Mouse (Mus musculus) lung, embryonic 14.5 days (tissue): ENCODE measurements at regions not wholly inside any gene's neighbourhood (a gene's known extent, or its start where the extent isn't known, plus 50 kb on each side); places are given as distances from the start of the nearest gene placed in this dataset.

ENCODE experiments used
- ATAC-seq: fragments of 200-750 bp; cut with Nextera tagmentation; 2 replicates; pipeline ENCODE4 v1.8.0; 2017; ENCODE audit warnings: mild to moderate bottlenecking, moderate TSS enrichment, moderate library complexity; ENCODE audit not compliant: insufficient read depth
- DNase-seq: peaks from one replicate; pipeline ENCODE4 v3.0.0-alpha.2; 2015
- H3K27ac ChIP-seq: fragments of 300-500 bp; sonication (generic); 2 replicates; pipeline ENCODE4 v1.5.1; 2014; ENCODE audit warnings: low read depth, mild to moderate bottlenecking, moderate library complexity
- H3K27me3 ChIP-seq: fragments of 300-500 bp; sonication (generic); 2 replicates; pipeline ENCODE4 v1.6.1; 2014; ENCODE audit warnings: low read length, control low read depth; ENCODE audit not compliant: insufficient read depth
- H3K36me3 ChIP-seq: fragments of 300-500 bp; sonication (generic); 2 replicates; pipeline ENCODE4 v1.6.1; 2014; ENCODE audit warnings: control low read depth; ENCODE audit not compliant: insufficient read depth
- H3K4me1 ChIP-seq: fragments of 300-500 bp; sonication (generic); 2 replicates; pipeline ENCODE4 v1.6.1; 2014; ENCODE audit warnings: antibody characterized with exemption, control low read depth; ENCODE audit not compliant: insufficient read depth
- H3K4me2 ChIP-seq: fragments of 300-500 bp; sonication (generic); 2 replicates; pipeline ENCODE4 v1.6.1; 2014; ENCODE audit warnings: mild to moderate bottlenecking
- H3K4me3 ChIP-seq: fragments of 300-500 bp; sonication (generic); 2 replicates; pipeline ENCODE4 v1.5.1; 2014; ENCODE audit warnings: low read depth, low read length
- H3K9ac ChIP-seq: fragments of 300-500 bp; sonication (generic); 2 replicates; pipeline ENCODE4 v1.6.1; 2014
- H3K9me3 ChIP-seq: fragments of 300-500 bp; sonication (generic); 2 replicates; pipeline ENCODE4 v1.6.1; 2016; ENCODE audit warnings: low read depth, low read length, control low read depth
- CTCF ChIP-seq: IDR thresholded peaks from 2 replicates; pipeline ENCODE4 v1.5.1; 2016; ENCODE audit warnings: antibody characterized with exemption, low read depth
- WGBS: fragments of 180-500 bp; shearing (Covaris S2); extraction: QIAGEN DNeasy Blood & Tissue Kit; methylation state at CpG from one replicate; pipeline ENCODE4 v1.1.7; 2014; 5-methylcytosine and 5-hydroxymethylcytosine counted together

DNA sequence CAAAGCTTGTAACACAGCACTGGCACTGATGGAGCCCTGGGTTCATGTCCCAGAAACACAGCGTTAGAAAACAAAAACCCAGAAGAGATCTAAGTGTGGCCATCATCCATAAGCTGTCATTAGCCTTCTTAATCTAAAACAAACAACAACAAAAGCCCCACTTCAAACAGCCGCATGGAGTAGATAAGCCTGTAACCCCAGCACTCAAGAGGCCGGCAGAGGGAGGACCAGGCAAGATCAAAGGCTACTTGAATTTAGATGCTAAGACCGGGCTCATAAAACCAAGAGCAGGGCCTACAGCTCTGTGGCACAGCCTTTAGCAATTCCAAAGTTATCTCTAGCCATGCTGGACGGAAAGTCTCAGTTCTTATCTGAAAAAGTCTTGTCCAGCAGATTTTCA, 215.4 kb upstream of the Mkln1 start:
- H3K36me3 ChIP-seq = no peaks in the 10 kb centered on the region
- no peaks in the 10 kb centered on the region for H3K27me3 ChIP-seq
- H3K4me2 ChIP-seq = no peak overlapping the region
- WGBS = 10% methylated on average over 5 of the region's 5 CpGs
- H3K27ac ChIP-seq = no peak overlapping the region
- no peaks in the 10 kb centered on the region for H3K9me3 ChIP-seq
- no peak overlapping the region for H3K9ac ChIP-seq
- no peak overlapping the region for H3K4me3 ChIP-seq
- DNase-seq (peak; percentile 4), ATAC-seq (no peak)
- no peaks in the 10 kb centered on the region for H3K4me1 ChIP-seq
- no peak for TF ChIP-seq CTCF

DNA sequence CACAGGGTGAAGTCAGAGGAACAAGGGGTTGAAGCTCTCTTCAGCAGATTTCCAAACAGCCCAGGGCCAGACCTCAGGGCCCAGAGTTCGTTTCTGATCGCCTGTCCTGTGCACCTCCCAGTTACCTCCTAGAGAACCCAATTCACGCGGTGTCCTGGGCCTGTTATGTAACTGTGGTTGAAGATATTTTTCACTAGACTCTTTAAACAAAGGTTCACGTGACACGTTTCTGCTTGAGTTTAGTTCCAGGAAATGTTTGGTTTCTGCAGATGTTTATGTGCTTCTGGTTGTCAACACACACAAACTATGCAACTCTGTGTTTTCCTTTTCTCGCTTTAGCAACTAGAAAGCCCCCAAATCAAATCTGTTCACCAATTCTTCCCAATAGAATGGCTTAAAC, 214.0 kb upstream of the Mkln1 start:
- Histone ChIP-seq H3K36me3 (no peaks in the 10 kb centered on the region), H3K9ac (no peak overlapping the region), H3K4me2 (no peak overlapping the region), H3K4me1 (no peaks in the 10 kb centered on the region), H3K27me3 (no peaks in the 10 kb centered on the region), H3K4me3 (no peak overlapping the region), H3K27ac (no peak overlapping the region), H3K9me3 (no peaks in the 10 kb centered on the region)
- WGBS = 67% methylated on average over 7 of the region's 7 CpGs
- DNase-seq = no peak
- ATAC-seq = no peak
- no peak for TF ChIP-seq CTCF

DNA sequence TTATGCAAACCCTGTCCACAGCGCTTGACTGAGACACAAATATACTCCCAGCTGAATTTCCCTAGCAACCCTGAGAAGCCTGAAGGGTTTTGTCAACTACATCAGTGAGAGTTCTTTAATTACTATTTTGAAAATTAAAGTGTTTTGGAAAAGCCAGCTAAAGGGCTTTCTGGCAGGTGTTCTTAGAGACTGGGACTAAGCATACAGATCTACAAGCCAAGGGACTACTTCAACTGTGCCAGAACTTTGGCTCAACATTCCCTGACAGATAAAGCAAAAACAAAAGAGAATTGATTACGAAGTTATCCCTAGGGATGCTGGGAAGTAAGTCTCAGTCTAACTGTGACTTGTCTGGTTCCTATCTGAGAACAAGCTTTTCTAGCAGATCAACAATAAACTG, 213.4 kb upstream of the Mkln1 start:
- Histone ChIP-seq H3K9me3 (no peaks in the 10 kb centered on the region), H3K4me2 (no peak overlapping the region), H3K27me3 (no peaks in the 10 kb centered on the region), H3K9ac (no peak overlapping the region), H3K4me1 (no peaks in the 10 kb centered on the region), H3K27ac (no peak overlapping the region), H3K4me3 (no peak overlapping the region), H3K36me3 (no peaks in the 10 kb centered on the region)
- ATAC-seq = no peak
- no peak for TF ChIP-seq CTCF
- 70% methylated on average over 2 of the region's 2 CpGs for WGBS
- no peak for DNase-seq

DNA sequence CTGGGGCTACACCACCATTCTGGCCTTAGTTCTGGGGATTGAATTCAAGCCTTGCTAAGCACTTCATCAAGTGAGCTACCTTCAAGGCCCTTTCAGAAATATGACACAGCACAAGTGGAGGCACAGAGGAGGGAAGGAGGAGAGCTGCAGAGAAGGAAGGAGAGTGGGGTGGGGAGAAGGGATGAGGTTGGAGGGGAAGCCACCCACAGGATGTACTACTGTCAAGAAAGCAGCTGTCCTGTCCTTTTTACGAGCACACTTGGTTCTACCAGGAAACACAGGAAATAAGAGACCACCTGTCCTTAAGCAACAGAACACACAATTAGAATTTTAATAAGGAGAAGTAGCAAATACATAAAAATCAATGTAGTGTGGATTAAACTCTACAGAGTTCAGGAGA, 210.5 kb upstream of the Mkln1 start:
- Histone ChIP-seq H3K9me3 (no peaks in the 10 kb centered on the region), H3K4me1 (no peaks in the 10 kb centered on the region), H3K4me2 (no peak overlapping the region), H3K36me3 (no peaks in the 10 kb centered on the region), H3K27ac (no peak overlapping the region), H3K27me3 (no peaks in the 10 kb centered on the region), H3K9ac (no peak overlapping the region), H3K4me3 (no peak overlapping the region)
- WGBS = 42% methylated on average over 1 of the region's 1 CpGs
- no peak for TF ChIP-seq CTCF
- ATAC-seq (no peak), DNase-seq (no peak)

DNA sequence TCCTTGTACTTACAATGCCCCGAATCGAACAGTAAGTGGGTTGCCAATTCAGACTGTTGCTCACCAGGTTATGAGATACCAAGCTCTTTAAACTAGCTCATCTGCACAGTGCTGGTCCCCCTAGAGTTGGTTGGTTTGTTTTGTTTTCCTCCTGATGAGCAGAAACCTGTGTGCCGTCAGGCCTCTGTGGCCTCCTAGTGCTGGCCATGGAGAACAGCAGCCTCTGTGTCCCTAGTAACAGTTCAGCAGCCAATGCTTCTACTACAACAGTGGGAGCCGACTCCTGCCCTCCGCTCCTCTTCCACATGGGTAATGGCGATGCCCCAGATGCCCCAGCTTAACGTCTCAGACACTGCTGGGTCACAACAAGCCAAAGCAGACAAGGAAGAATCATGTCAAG, 209.5 kb upstream of the Mkln1 start:
- H3K36me3 ChIP-seq = no peaks in the 10 kb centered on the region
- no peak overlapping the region for H3K9ac ChIP-seq
- peak; percentile 71 for TF ChIP-seq CTCF
- no peaks in the 10 kb centered on the region for H3K9me3 ChIP-seq
- no peaks in the 10 kb centered on the region for H3K27me3 ChIP-seq
- no peak overlapping the region for H3K4me2 ChIP-seq
- no peak overlapping the region for H3K4me3 ChIP-seq
- H3K4me1 ChIP-seq = no peaks in the 10 kb centered on the region
- no peak overlapping the region for H3K27ac ChIP-seq
- peak; percentile 53 for DNase-seq
- ATAC-seq = no peak
- 54% methylated on average over 7 of the region's 7 CpGs for WGBS

DNA sequence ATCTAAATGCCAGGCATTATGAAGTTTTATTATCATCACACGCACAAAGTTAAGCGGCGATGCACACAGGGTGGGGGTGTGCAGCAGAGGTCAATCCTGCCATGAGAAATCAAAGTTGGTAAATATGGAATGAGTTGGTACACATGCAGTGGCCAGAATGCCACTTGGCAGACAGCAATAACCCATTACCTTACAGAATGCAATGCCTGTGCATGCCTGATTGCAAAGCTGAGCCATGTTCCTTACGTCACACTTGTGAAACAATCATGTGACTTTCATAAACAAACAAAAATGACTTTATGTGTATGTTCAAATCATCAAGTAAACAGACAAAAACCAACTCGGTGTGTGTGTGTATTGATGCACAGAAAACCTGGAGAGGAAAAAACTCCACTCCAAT, 208.5 kb upstream of the Mkln1 start:
- ATAC-seq = no peak
- Histone ChIP-seq H3K9me3 (no peaks in the 10 kb centered on the region), H3K27ac (no peak overlapping the region), H3K36me3 (no peaks in the 10 kb centered on the region), H3K4me2 (no peak overlapping the region), H3K9ac (no peak overlapping the region), H3K4me1 (no peaks in the 10 kb centered on the region), H3K27me3 (no peaks in the 10 kb centered on the region), H3K4me3 (no peak overlapping the region)
- no peak for TF ChIP-seq CTCF
- WGBS = 53% methylated on average over 5 of the region's 5 CpGs
- DNase-seq = no peak

DNA sequence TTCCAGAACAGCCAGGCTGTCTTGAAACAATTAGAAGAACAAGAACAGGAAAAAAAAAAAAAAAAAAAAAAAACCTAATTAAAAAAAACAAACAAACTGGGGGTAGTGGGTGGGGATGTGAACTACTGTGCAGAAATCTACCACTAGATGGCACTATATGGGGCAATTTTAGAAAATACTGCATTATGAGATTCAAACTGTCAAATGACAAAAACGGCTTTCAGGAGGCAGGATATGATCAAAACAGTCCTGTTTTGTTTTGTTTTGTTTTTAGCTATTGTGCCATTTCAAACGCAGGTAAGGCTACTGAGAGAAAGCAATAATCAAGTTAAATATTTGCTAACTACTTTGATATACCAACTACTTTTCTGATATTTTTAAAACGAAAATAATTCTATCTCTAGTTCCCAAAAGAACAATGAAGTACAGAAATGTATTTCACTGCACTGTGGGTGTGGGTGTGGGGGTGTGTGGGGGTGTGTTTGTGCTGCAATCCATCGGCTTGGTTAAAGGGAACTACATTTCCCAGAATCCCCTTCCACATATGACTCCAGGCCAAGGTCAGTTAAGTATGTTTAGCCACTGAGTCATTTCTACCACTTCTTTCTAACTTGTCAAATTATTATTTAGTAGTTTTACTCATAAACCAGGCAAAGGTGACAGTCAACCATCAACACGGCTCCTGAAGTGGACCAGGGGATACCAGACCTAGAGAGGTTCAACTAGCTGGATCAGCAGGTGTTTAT, 207.7 kb upstream of the Mkln1 start:
- H3K9ac ChIP-seq = no peak overlapping the region
- peak; percentile 70 for TF ChIP-seq CTCF
- H3K36me3 ChIP-seq = no peaks in the 10 kb centered on the region
- ATAC-seq (no peak; the same call in 1 of the 2 replicates), DNase-seq (peak; percentile 86)
- no peak overlapping the region for H3K27ac ChIP-seq
- H3K27me3 ChIP-seq = no peaks in the 10 kb centered on the region
- no peaks in the 10 kb centered on the region for H3K9me3 ChIP-seq
- no peaks in the 10 kb centered on the region for H3K4me1 ChIP-seq
- no peak overlapping the region for H3K4me2 ChIP-seq
- 39% methylated on average over 5 of the region's 5 CpGs for WGBS
- no peak overlapping the region for H3K4me3 ChIP-seq
